Mouse (Mus musculus) left cerebral cortex, adult 2 months (tissue): ENCODE measurements around the gene Arap1. TPM values are rescaled to one million over a fixed set of nuclear protein-coding genes. Genes with fewer than 3 reads are reported as not detected.
A peak's percentile ranks its signal among the peaks of the same experiment; 100 is the strongest.

ENCODE experiments used
- DNase-seq, 2 experiments: peaks; one replicate each; pipeline ENCODE4 v3.0.0; 2021 to 2022; ENCODE audit warnings: low spot score in 2 of 2, mixed read lengths in 1 of 2; ENCODE audit errors: extremely low spot score in 1 of 2
- H3K27ac ChIP-seq: fragments of 200-600 bp; 2 replicates; pipeline ENCODE4 v1.8.1; 2022
- H3K4me3 ChIP-seq: fragments of 200-600 bp; 2 replicates; pipeline ENCODE4 v1.8.1; 2022
- CTCF ChIP-seq: fragments of 200-600 bp; IDR thresholded peaks from 2 replicates; pipeline ENCODE4 v1.8.1; 2022; ENCODE audit warnings: antibody characterized with exemption, mild to moderate bottlenecking, moderate library complexity
- intact Hi-C: fragments of 180-260 bp; cut with DNase I; formaldehyde crosslinking; loops from one replicate; pipeline ENCODE4 v1.15.1; 2025
- total RNA-seq, 2 experiments: library from RNA; stranded (reverse); gene quantifications; 2 replicates each; pipeline ENCODE4 v1.2.3; 2021

The Arap1 gene
- total RNA-seq, 2 experiments from 2014 or later = 16.6 to 22.1 TPM

DNA sequence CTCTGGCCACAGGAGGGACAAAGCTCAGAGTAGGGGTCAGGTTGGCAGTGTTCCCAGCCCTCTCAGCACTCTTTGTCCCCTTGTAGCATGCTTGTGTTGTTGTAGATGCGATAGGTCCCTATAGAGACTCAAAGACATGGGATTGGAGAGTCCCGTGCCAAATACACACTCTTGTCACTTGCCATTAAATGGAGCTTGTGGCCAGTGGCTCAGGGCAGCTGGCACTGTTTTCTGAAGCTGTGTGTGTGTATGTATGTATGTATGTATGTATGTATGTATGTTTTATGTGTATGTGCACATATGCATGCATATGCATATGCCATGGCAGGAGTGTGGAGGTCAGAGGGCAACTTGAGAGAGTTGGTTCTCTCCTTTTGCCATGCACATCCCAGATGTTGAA is 20.1 kb upstream of the Arap1 start:
- H3K27ac ChIP-seq = no peak overlapping the region
- H3K4me3 ChIP-seq = no peak overlapping the region
- intact Hi-C loops = loop anchor here (1.0 kb wide), 1 partner anchor 13 kb away; no protein-coding TSS in a partner anchor
- no peak for TF ChIP-seq CTCF
- DNase-seq = no peak

- TF ChIP-seq CTCF = peak; percentile 31
- DNase-seq = peak; percentile 54 to 60
- intact Hi-C loops = loop anchor here (1.0 kb wide), 1 partner anchor 14 kb away; no protein-coding TSS in a partner anchor
- Histone ChIP-seq H3K4me3 (no peak overlapping the region), H3K27ac (peak overlapping the region; percentile 84)
Observed at GRCm38 (mm10) chr7:101328621-101329158, 19.2 kb upstream of the Arap1 start.

- H3K27ac ChIP-seq = peak overlapping the region; percentile 84
- no peak for DNase-seq
- H3K4me3 ChIP-seq = no peak overlapping the region
- intact Hi-C loops = no loop called here
- TF ChIP-seq CTCF = no peak
Observed at GRCm38 (mm10) chr7:101329606-101330005, 18.3 kb upstream of the Arap1 start.

GRCm38 (mm10) chr7:101330074-101330840 is 17.6 kb upstream of the Arap1 start:
- intact Hi-C loops = no loop called here
- DNase-seq = no peak
- Histone ChIP-seq H3K27ac (peak overlapping the region; percentile 84; the same call in 1 of the 2 replicates), H3K4me3 (no peak overlapping the region)
- TF ChIP-seq CTCF = no peak

DNA sequence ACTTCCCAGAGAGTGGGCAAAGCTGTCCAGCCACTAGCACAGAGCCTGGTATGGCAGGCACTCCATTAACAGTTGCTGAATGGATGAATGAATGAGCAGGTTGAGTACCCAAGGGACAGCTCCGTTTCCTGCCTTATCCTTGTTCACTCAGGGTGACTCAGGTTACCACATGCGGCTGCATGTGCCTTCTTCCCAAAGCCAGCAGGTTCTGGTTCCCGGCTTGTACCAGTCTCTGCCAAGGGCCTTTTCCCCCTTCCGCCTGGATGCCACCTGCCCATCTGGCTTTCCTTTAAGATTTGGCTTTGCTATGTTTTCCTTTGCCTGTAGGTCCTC is 17.1 kb upstream of the Arap1 start:
- TF ChIP-seq CTCF = no peak
- intact Hi-C loops = no loop called here
- Histone ChIP-seq H3K4me3 (no peak overlapping the region), H3K27ac (no peak overlapping the region)
- no peak for DNase-seq

GRCm38 (mm10) chr7:101332045-101332831 is 15.6 kb upstream of the Arap1 start:
- TF ChIP-seq CTCF = no peak
- Histone ChIP-seq H3K4me3 (no peak overlapping the region), H3K27ac (no peak overlapping the region)
- intact Hi-C loops = no loop called here
- no peak for DNase-seq

GRCm38 (mm10) chr7:101335228-101335627 is 12.6 kb upstream of the Arap1 start:
- no peak for TF ChIP-seq CTCF
- no peak overlapping the region for H3K27ac ChIP-seq
- DNase-seq = no peak
- intact Hi-C loops = no loop called here
- no peak overlapping the region for H3K4me3 ChIP-seq

DNA sequence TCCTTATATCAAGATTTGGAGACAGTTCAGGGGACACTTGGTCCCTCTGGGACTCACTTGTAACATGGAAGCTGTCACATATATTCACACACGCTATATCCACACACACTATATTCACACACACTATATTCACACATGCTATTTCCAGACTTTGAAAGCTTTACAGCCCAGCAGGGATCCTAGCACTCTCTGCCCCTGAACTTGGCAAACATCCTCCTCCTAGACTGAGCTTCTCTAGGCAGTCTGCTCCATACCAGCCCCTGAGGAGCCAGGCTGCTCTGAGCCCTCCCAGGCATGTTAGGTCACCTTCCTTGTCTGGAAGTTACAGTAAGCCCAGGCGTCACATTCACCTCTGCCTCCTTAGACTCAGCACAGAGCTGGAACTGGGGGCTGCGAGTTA is 11.2 kb upstream of the Arap1 start:
- intact Hi-C loops = no loop called here
- Histone ChIP-seq H3K4me3 (no peak overlapping the region), H3K27ac (no peak overlapping the region)
- TF ChIP-seq CTCF = no peak
- no peak for DNase-seq

DNA sequence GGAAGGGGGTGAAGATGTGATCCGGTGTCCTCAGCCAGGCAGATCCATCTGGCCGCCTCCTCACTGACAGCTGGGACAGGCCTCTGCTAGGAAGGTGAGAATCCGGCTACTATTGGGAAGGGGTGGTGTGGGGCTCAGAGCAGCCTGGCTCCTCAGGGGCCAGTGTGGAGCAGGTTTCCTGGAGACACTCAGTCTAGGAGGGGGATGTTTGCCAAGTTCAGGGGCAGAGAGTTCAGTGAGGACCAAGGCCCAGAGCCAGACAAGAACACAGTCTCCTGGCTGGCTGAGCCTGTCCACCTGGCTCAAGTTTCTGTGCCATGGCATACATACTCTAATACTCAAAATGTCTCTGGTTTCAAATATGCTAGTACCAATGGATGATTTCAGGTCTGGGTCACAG is 10.5 kb upstream of the Arap1 start:
- no peak for DNase-seq
- intact Hi-C loops = no loop called here
- no peak overlapping the region for H3K4me3 ChIP-seq
- no peak overlapping the region for H3K27ac ChIP-seq
- no peak for TF ChIP-seq CTCF

- intact Hi-C loops = no loop called here
- no peak for TF ChIP-seq CTCF
Observed at GRCm38 (mm10) chr7:101341405-101341804, 6.5 kb upstream of the Arap1 start.

DNA sequence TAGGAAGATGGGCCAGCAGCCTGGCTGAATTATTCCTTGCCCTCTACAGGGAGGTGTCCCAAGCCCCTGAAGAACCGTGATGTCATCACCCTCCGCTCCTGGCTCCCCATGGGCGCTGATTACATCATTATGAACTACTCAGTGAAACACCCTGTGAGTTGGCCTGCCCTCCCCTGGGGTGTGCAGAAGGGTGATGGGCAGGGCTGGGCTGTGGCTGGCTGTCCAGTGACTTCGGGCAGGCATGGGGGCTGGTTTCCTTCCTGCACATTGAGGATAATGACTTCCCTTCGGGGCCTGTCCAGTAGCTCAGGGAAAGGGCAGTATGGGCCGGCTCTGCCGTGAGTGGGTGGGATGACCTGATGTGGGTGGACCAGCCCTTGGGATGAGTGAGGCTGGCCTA is 4.7 kb upstream of the Arap1 start:
- intact Hi-C loops = no loop called here
- no peak for DNase-seq
- H3K27ac ChIP-seq = no peak overlapping the region
- TF ChIP-seq CTCF = no peak
- no peak overlapping the region for H3K4me3 ChIP-seq

More at GRCm38 (mm10) chr7:101341405-101341804, 6.5 kb upstream of the Arap1 start:
- DNase-seq = no peak
- Histone ChIP-seq H3K27ac (no peak overlapping the region), H3K4me3 (no peak overlapping the region)

- H3K27ac ChIP-seq = no peak overlapping the region
- no peak for DNase-seq
- H3K4me3 ChIP-seq = no peak overlapping the region
- TF ChIP-seq CTCF = no peak
- intact Hi-C loops = no loop called here
Observed at GRCm38 (mm10) chr7:101344892-101345291, 3.0 kb upstream of the Arap1 start.
